Mouse (Mus musculus): ENCODE measurements around the gene Pcnx3. TPM values are rescaled to one million over a fixed set of nuclear protein-coding genes. Genes with fewer than 3 reads are reported as not detected.
A peak's percentile ranks its signal among the peaks of the same experiment; 100 is the strongest.

Gene Pcnx3
- polyA plus RNA-seq (2012; rRNA removed), result 68.4 and 72.5 TPM in 2 replicates

GRCm38 (mm10) chr19:5688200-5689087 is at the start of gene Pcnx3, which contains the start of gene Map3k11:
Pcnx3 (minus strand) TSS chr19:5688908.
Map3k11 (plus strand) TSS chr19:5688742.
- DNase-seq (ENCODE audit: extremely low spot score in 1 of 2, low spot score in 1 of 2), result peak; percentile 97 to 99

GRCm38 (mm10) chr19:5734325-5734724 is 45.6 kb upstream of the Pcnx3 start:
- DNase-seq (ENCODE audit: extremely low spot score in 1 of 2, low spot score in 1 of 2), result no peak

- peak; percentile 89 to 95 for DNase-seq (ENCODE audit: extremely low spot score in 1 of 2, low spot score in 1 of 2)
Measured at GRCm38 (mm10) chr19:5731264-5731978, 42.7 kb upstream of the Pcnx3 start.

GRCm38 (mm10) chr19:5730314-5731186 is 41.8 kb upstream of the Pcnx3 start:
- DNase-seq (ENCODE audit: extremely low spot score in 1 of 2, low spot score in 1 of 2), result no peak

GRCm38 (mm10) chr19:5729444-5729815 is 40.7 kb upstream of the Pcnx3 start, which contains the start of gene Fam89b:
Fam89b (minus strand) TSS chr19:5729653.
- DNase-seq (ENCODE audit: extremely low spot score in 1 of 2, low spot score in 1 of 2), result peak in 1 of 2 experiments; percentile 85

GRCm38 (mm10) chr19:5728631-5729443 is 40.1 kb upstream of the Pcnx3 start:
- peak in 1 of 2 experiments; percentile 60 for DNase-seq (ENCODE audit: extremely low spot score in 1 of 2, low spot score in 1 of 2)

GRCm38 (mm10) chr19:5727701-5728100 is 39.0 kb upstream of the Pcnx3 start:
- DNase-seq (ENCODE audit: extremely low spot score in 1 of 2, low spot score in 1 of 2), result peak in 1 of 2 experiments; percentile 94

GRCm38 (mm10) chr19:5726961-5727578 is 38.4 kb upstream of the Pcnx3 start:
- DNase-seq (ENCODE audit: extremely low spot score in 1 of 2, low spot score in 1 of 2), result no peak

- no peak for DNase-seq (ENCODE audit: extremely low spot score in 1 of 2, low spot score in 1 of 2)
Measured at GRCm38 (mm10) chr19:5725767-5726515, 37.2 kb upstream of the Pcnx3 start, which contains the start of gene Ehbp1l1. Ehbp1l1 (minus strand) TSS chr19:5726317.

- no peak for DNase-seq (ENCODE audit: extremely low spot score in 1 of 2, low spot score in 1 of 2)
Measured at GRCm38 (mm10) chr19:5725029-5725707, 36.5 kb upstream of the Pcnx3 start.

GRCm38 (mm10) chr19:5724549-5724941 is 35.8 kb upstream of the Pcnx3 start:
- no peak for DNase-seq (ENCODE audit: extremely low spot score in 1 of 2, low spot score in 1 of 2)

GRCm38 (mm10) chr19:5723934-5724548 is 35.3 kb upstream of the Pcnx3 start:
- no peak for DNase-seq (ENCODE audit: extremely low spot score in 1 of 2, low spot score in 1 of 2)

- DNase-seq (ENCODE audit: extremely low spot score in 1 of 2, low spot score in 1 of 2), result no peak
Measured at GRCm38 (mm10) chr19:5722848-5723425, 34.2 kb upstream of the Pcnx3 start.

GRCm38 (mm10) chr19:5721233-5721632 is 32.5 kb upstream of the Pcnx3 start:
- no peak for DNase-seq (ENCODE audit: extremely low spot score in 1 of 2, low spot score in 1 of 2)

GRCm38 (mm10) chr19:5716955-5717354 is 28.2 kb upstream of the Pcnx3 start:
- no peak for DNase-seq (ENCODE audit: extremely low spot score in 1 of 2, low spot score in 1 of 2)

- DNase-seq (ENCODE audit: extremely low spot score in 1 of 2, low spot score in 1 of 2), result peak in 1 of 2 experiments; percentile 72
Measured at GRCm38 (mm10) chr19:5715793-5716688, 27.3 kb upstream of the Pcnx3 start.
